Mouse (Mus musculus) intestine, embryonic 15.5 days (tissue): ENCODE data around the gene Mospd2. TPM values are rescaled to one million over a fixed set of nuclear protein-coding genes. Genes with fewer than 3 reads are reported as not detected.
A peak's percentile ranks its signal among the peaks of the same experiment; 100 is the strongest.

Source experiments
- ATAC-seq: fragments of 200-750 bp; cut with Nextera tagmentation; 2 replicates; pipeline ENCODE4 v1.8.0; 2017; ENCODE audit warnings: moderate TSS enrichment, moderate library complexity
- H3K27ac ChIP-seq: fragments of 300-500 bp; sonication (generic); 2 replicates; pipeline ENCODE4 v1.5.1; 2015; ENCODE audit warnings: mild to moderate bottlenecking, inconsistent platforms
- H3K27me3 ChIP-seq: fragments of 300-500 bp; sonication (generic); replicated peaks from 2 replicates; pipeline ENCODE4 v1.6.1; 2015; ENCODE audit warnings: inconsistent platforms
- H3K36me3 ChIP-seq: fragments of 300-500 bp; sonication (generic); 2 replicates; pipeline ENCODE4 v1.6.1; 2015; ENCODE audit warnings: inconsistent platforms
- H3K4me1 ChIP-seq: fragments of 300-500 bp; sonication (generic); replicated peaks from 2 replicates; pipeline ENCODE4 v1.6.1; 2015; ENCODE audit warnings: inconsistent platforms
- H3K4me2 ChIP-seq: fragments of 300-500 bp; sonication (generic); replicated peaks from 2 replicates; pipeline ENCODE4 v1.6.1; 2015; ENCODE audit warnings: mild to moderate bottlenecking, inconsistent platforms
- H3K4me3 ChIP-seq: fragments of 300-500 bp; sonication (generic); replicated peaks from 2 replicates; pipeline ENCODE4 v1.5.1; 2015; ENCODE audit warnings: inconsistent platforms
- H3K9ac ChIP-seq: fragments of 300-500 bp; sonication (generic); 2 replicates; pipeline ENCODE4 v1.6.1; 2015; ENCODE audit warnings: inconsistent platforms
- H3K9me3 ChIP-seq: fragments of 300-500 bp; sonication (generic); 2 replicates; pipeline ENCODE4 v1.6.1; 2016; ENCODE audit warnings: inconsistent platforms
- WGBS: fragments of 180-500 bp; shearing (Covaris S2); methylation state at CpG from one replicate; pipeline ENCODE4 v1.1.7; 2015; 5-methylcytosine and 5-hydroxymethylcytosine counted together
- polyA plus RNA-seq: library from polyadenylated mRNA; unstranded; fragments of >200 nt; fragmentation: Nextera tagmentation; extraction: Ambion mirVana; gene quantifications from 2 replicates; pipeline ENCODE4 v1.2.1, GENCODE M21; 2015

Gene Mospd2
- 19.3 and 23.2 TPM in 2 replicates for polyA plus RNA-seq

DNA sequence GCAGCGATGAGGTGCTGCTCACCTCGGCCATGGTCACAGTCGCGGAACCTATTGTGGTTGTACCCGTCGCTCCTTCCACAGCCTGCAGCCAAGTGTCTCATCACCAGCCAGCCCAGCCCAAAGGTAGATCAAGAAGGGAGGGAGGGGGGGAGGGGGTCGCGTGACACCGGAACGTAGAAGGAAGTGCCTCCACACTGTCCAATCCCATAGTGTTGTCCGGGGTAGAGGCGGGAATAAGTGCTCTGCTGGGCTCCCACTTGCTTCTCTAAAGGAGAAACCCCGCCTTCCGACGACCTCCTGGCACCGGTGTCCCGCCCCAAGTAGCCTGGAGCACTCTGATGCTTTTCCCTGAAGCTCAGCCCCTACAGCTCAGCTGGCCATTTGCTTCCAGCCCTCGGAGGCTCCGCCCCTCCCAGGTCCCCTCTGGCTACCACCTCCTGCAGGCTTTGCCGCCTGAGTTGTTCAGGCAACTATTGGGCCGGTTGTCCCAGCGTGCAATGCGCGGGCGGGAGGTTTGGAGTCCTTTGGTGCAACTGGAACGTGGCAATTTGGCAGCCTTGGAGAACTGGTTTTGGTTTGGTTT, at the start of gene Mospd2, which contains the start of gene Fancb:
Gene Mospd2, minus strand, starts transcription at position 183 of the 583 bp plus-strand sequence.
Gene Fancb, plus strand, starts transcription at position 400 of the 583 bp plus-strand sequence.
- 0 out of 2 replicates have a peak within 1 kb of the TSS, but pooled peaks have one; percentile 48 for H3K27ac ChIP-seq
- WGBS: 10% methylated on average over 22 of the region's 26 CpGs
- peak within 1 kb of the TSS; percentile 47 for H3K9ac ChIP-seq
- peak within 1 kb of the TSS; percentile 56 for H3K4me2 ChIP-seq
- H3K27me3 ChIP-seq: no peaks in the 10 kb centered on the region
- H3K9me3 ChIP-seq: no peaks in the 10 kb centered on the region
- H3K4me3 ChIP-seq: peak within 1 kb of the TSS; percentile 56
- peak; percentile 100 for ATAC-seq
- no peaks in the 10 kb centered on the region for H3K4me1 ChIP-seq
- H3K36me3 ChIP-seq: no peaks in the 10 kb centered on the region

DNA sequence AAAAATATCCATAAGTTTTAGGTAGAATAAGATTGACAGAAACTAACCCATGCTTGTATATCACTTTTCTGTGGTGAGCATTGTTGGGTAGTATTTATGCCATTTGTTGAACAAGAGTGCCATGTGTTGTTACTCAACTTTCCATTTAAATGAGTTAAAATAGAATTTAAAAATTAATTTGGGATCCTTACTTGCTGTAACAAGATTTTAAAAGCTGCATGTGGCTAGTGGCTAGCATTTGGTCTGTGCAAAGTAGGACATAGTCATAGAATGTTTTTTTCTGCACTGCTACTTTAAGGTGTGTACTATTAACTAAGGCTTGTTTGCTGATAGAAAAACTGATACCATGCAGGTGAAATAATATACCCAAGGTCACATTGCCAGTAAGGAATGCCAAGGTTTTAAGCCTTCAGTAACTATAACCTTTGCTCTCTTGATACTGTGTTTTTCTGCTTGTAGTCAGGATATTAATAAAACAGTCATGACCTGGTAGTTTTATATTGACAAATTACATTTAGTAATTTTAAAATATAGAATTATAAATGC, 24.7 kb upstream of the Mospd2 start, which contains the start of gene Gm17604:
Gene Gm17604, minus strand, starts transcription at position 51 of the 546 bp plus-strand sequence.
- Histone ChIP-seq H3K27me3 (no peaks in the 10 kb centered on the region), H3K4me2 (no peak within 1 kb of the TSS), H3K27ac (no peak within 1 kb of the TSS), H3K9me3 (no peaks in the 10 kb centered on the region), H3K9ac (no peak within 1 kb of the TSS), H3K36me3 (no peaks in the 10 kb centered on the region), H3K4me3 (no peak within 1 kb of the TSS), H3K4me1 (no peaks in the 10 kb centered on the region)
- ATAC-seq: no peak

DNA sequence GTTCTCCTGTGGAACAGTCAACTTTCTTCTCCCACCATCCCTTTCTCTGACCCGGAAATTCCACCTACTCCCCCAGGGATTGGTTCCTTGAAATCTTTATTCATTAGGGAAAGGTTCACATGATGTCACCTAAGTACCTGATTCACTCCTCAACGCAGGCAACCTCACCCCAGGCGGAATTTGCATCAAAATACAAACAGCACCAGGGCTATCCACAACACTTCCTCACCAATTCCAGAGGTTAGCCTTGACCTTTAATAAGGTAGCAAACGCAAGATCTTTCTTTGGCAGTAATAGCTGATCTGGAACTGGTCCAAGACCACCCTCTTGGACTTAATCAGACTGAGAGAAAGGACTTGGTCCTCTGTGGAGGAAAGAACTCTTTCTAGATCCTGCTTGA, 23.0 kb upstream of the Mospd2 start:
- no peak for ATAC-seq
- no peak overlapping the region for H3K9ac ChIP-seq
- no peak overlapping the region for H3K4me2 ChIP-seq
- H3K4me3 ChIP-seq: no peak overlapping the region
- H3K9me3 ChIP-seq: no peaks in the 10 kb centered on the region
- H3K27me3 ChIP-seq: no peaks in the 10 kb centered on the region
- H3K4me1 ChIP-seq: no peaks in the 10 kb centered on the region
- no peak overlapping the region for H3K27ac ChIP-seq
- WGBS: 49% methylated on average over 4 of the region's 4 CpGs
- no peaks in the 10 kb centered on the region for H3K36me3 ChIP-seq

DNA sequence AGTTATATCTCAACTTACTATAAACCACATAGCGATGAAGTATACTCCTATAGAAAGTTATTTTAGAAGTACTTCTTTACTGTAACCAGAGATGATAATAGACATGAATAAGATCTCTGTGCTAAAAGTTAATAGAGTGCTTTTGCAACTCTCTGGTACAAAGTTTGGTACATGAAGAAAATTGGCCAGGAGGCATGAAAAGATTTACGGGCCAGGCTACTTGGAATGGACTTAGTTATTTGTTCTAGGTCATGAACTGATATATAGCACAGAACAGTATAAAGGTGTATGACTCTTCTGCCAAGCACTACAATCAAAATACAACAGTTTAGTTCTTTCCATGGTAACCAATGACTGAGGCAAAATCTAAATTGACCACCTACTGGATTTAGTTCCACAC, 1.3 kb downstream of the Mospd2 start:
- Histone ChIP-seq H3K27me3 (no peaks in the 10 kb centered on the region), H3K4me2 (peak overlapping the region; percentile 56), H3K27ac (no peak overlapping the region), H3K4me1 (no peaks in the 10 kb centered on the region), H3K9me3 (no peaks in the 10 kb centered on the region), H3K4me3 (no peak overlapping the region), H3K36me3 (no peaks in the 10 kb centered on the region), H3K9ac (no peak overlapping the region)
- WGBS: 93% methylated on average over 2 of the region's 2 CpGs
- ATAC-seq: no peak

DNA sequence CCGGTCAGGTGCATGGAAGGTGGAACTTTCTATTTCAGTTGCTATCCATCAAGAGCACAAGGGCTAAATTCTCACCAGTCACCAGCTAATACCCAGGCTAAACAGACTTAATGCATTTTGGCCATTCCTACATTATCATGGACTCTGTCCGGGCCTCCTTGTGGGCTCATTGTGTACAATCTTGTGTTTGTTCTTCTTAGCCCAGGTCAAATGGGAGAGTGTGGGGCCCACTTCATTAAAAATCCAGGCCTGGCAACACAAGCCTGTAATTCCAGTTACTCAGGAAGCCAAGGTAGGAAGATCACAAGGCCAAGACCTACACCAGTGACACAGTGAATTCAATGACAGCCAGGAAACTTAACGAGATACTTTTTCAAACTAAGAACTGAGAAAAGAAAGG, 9.0 kb downstream of the Mospd2 start:
- Histone ChIP-seq H3K4me3 (no peak overlapping the region), H3K27me3 (no peaks in the 10 kb centered on the region; the same call in 1 of the 2 replicates), H3K27ac (no peak overlapping the region), H3K4me2 (no peak overlapping the region), H3K9me3 (no peaks in the 10 kb centered on the region), H3K4me1 (no peaks in the 10 kb centered on the region), H3K36me3 (no peaks in the 10 kb centered on the region), H3K9ac (no peak overlapping the region)
- 75% methylated on average over 3 of the region's 3 CpGs for WGBS
- ATAC-seq: 0 out of 2 replicates have a peak, but pooled peaks have one; percentile 20

DNA sequence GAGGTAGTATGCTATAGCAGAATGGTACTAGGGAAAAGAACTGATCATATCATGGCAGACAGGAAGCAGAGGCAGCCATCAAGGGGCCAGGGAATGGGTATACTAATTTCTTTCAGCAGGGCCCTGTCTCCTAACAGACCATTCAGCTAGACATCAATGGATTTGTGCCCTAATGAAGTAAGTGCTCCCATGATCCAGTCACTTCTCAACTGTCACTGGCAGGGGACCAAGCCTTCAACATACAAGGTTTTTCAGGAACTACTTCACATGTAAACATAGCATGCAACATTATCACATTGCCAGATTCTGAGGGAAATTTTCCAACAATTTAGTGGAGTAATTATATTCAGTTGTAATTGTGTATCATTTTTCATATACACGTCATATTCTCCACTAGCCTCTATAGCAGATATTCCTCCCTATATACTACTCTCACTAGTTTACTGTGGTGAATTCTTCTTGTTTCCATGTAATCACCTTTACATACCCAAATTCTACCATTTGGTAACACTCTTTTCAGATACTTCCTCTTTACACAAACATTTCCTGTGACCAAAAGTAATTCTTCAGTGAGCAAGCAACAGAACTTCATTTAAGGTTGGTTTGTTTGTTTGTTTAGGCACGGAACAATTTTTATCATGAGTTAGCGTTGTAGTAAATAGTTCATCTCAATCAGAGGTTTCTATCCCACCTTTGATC, 14.3 kb downstream of the Mospd2 start:
- WGBS: 80% methylated on average over 3 of the region's 3 CpGs
- no peaks in the 10 kb centered on the region for H3K4me1 ChIP-seq
- no peaks in the 10 kb centered on the region for H3K36me3 ChIP-seq
- no peak for ATAC-seq
- H3K27me3 ChIP-seq: no peaks in the 10 kb centered on the region; the same call in 1 of the 2 replicates
- H3K4me2 ChIP-seq: no peak overlapping the region
- H3K27ac ChIP-seq: no peak overlapping the region
- H3K9me3 ChIP-seq: no peaks in the 10 kb centered on the region
- H3K9ac ChIP-seq: no peak overlapping the region
- no peak overlapping the region for H3K4me3 ChIP-seq

DNA sequence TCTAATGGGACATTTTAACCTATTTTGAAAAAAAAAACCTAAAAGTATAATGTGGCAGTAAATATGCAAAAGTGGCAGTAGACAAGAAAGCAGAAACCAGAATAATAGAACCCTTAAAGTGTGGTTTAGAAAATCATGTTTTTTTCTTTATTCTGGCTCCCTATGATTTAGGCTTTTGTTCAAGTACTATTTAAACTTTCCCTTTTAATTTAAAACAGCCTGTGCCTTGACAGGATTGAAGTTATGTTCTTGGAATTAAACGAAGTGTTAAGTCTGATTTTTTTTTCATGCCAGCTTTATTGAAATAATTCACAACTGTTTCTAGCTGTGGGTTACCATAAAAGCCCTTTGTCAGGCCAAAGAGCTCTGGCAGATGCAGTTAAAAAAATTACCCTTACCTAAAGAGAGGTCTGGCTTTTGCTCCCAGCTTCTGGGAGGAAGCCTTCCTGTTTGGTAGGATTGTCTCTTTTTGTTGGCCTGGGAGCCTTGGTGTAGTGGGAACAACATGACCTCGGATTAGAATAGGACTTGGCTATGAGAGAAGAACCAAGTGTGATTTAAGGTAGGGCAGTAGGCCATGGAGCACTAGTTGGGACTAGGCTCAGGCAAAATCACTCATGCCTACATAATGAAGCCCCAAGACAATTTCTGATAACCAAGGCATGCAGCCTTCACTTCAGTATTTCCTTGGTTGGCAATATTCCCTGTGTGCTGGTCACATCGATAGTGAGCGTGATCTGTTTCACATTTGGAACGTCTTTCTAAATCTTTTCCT, 27.4 kb downstream of the Mospd2 start:
- H3K4me2 ChIP-seq: no peak overlapping the region
- H3K4me1 ChIP-seq: no peaks in the 10 kb centered on the region
- WGBS: 67% methylated on average over 5 of the region's 5 CpGs
- ATAC-seq: no peak
- no peak overlapping the region for H3K4me3 ChIP-seq
- H3K36me3 ChIP-seq: no peaks in the 10 kb centered on the region
- no peak overlapping the region for H3K9ac ChIP-seq
- H3K27ac ChIP-seq: no peak overlapping the region
- H3K9me3 ChIP-seq: no peaks in the 10 kb centered on the region
- H3K27me3 ChIP-seq: no peaks in the 10 kb centered on the region

DNA sequence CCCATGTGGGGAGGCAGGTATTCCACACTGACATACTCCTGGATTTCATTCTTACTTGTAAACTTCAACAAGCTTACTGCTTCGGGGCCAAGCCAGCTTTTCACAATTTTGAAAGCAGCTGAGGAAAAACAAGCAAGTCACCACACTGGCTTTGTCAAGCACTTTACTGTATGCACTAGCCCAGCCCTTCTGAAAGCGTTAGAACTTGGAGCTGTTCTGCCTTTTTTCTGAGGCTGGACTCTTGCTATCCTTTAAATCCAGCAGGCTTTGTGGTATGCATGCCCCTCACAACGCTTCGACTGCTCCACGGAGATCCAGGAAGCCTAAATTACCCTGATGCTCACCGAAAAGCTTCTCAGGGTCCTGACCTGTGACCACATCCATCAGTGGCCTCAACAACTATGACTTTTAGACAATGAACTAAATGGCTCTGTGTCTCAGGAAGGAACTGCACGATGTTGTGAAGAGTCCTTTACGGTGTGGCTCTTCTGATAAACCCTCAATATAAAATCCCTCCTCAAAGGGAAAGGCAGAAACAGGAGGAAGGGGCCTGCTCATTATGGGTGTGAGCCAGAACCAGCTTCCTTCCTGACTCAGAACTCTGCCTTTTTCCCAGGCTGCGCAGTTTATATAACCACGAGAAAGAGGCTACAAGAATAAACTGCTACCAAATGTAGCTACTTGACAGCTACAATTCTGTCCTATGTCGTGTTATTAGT, 28.2 kb downstream of the Mospd2 start:
- H3K4me3 ChIP-seq: no peak overlapping the region
- no peak overlapping the region for H3K4me2 ChIP-seq
- 59% methylated on average over 11 of the region's 11 CpGs for WGBS
- H3K27me3 ChIP-seq: no peaks in the 10 kb centered on the region
- no peaks in the 10 kb centered on the region for H3K9me3 ChIP-seq
- H3K27ac ChIP-seq: no peak overlapping the region
- H3K4me1 ChIP-seq: no peaks in the 10 kb centered on the region
- H3K36me3 ChIP-seq: no peaks in the 10 kb centered on the region
- ATAC-seq: no peak
- H3K9ac ChIP-seq: no peak overlapping the region

DNA sequence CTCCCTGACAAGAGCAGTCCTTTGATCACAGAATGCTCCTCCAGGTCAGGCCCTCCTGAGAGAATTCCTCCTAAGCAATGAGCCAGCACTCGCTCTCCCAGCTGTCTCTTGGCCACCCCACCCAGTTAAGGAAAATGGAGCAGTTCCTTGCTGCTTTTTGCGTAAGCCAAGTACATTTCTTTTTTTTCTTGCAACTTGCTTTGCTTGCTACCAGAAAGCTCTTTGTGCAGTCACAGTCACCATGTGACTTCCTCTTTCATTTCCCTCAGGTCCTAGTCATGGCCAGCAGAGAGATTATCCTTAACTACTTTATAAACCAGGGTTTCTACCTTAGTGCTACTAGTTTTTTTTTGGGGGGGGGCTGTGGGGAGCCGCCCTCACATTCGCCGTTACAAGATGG, 38.6 kb downstream of the Mospd2 start:
- Histone ChIP-seq H3K9me3 (no peaks in the 10 kb centered on the region), H3K9ac (no peak overlapping the region), H3K4me2 (no peak overlapping the region), H3K27me3 (no peaks in the 10 kb centered on the region), H3K27ac (no peak overlapping the region), H3K4me1 (no peaks in the 10 kb centered on the region), H3K4me3 (no peak overlapping the region), H3K36me3 (no peaks in the 10 kb centered on the region)
- WGBS: 96% methylated on average over 5 of the region's 5 CpGs
- no peak for ATAC-seq

DNA sequence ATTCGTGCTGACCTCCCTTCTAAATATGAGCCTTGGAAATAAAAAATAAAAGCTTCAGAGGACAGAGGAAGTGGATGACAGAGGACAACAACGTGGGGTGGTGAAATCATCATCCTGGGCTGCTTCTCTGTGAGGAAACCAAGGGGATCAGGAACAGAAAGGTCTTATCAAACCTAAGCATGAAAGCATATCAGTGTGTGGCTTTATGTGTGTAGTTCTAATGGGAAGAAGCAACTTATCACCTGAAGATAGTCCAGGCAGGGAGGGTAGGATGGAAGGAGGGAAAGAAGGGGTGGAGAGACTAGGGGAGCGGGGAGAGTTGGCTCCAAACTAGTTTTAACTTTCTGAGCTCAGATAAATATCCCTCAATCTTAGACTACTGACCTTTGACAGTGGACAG, 67.2 kb downstream of the Mospd2 start:
- H3K27ac ChIP-seq: no peak overlapping the region
- no peak overlapping the region for H3K9ac ChIP-seq
- no peak overlapping the region for H3K4me3 ChIP-seq
- no peaks in the 10 kb centered on the region for H3K36me3 ChIP-seq
- H3K27me3 ChIP-seq: no peaks in the 10 kb centered on the region; the same call in 1 of the 2 replicates
- no peak for ATAC-seq
- no peak overlapping the region for H3K4me2 ChIP-seq
- no peaks in the 10 kb centered on the region for H3K9me3 ChIP-seq
- WGBS: 63% methylated on average over 3 of the region's 3 CpGs
- H3K4me1 ChIP-seq: no peaks in the 10 kb centered on the region

DNA sequence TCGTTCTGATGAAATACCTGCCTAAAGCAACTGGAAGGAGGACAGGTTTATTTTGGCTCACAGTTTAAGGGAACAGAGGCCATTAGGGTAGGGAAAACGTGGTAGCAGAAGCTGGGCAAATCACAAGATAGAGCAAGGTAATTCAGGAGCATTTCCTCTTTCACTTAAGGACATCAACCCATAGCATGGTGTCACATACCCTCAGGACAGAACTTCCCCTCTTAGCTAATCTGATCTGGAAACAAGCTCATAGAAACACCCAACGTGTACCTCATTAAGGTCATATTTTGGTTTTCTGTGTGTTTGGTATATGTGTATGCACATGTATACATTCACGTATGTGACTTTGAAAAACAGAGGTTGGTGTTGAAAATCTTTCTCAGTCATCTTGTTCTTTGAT, 68.0 kb downstream of the Mospd2 start:
- Histone ChIP-seq H3K9ac (no peak overlapping the region), H3K4me1 (no peaks in the 10 kb centered on the region), H3K27ac (no peak overlapping the region), H3K4me3 (no peak overlapping the region), H3K9me3 (no peaks in the 10 kb centered on the region), H3K4me2 (no peak overlapping the region), H3K27me3 (no peaks in the 10 kb centered on the region; the same call in 1 of the 2 replicates), H3K36me3 (no peaks in the 10 kb centered on the region)
- WGBS: 80% methylated on average over 4 of the region's 4 CpGs
- no peak for ATAC-seq

DNA sequence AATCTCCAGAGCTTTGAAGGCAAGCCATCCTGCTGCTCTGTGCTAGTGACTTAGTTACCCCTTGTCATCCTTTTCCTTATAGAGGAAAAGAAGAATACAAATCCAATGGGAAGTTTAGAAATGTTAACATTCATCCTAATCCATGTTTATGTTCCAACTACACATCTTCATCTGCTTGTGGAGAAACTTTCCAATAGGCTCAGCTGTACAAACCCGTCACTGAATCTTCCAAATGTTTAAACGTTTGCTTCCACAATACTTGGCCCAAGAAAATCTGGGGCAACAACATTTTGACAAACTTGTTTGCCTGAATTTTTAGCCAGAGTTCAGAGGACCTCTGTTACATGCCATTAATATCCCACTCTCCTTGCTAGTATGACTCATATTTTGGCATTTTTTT, 78.3 kb downstream of the Mospd2 start:
- Histone ChIP-seq H3K9ac (no peak overlapping the region), H3K4me1 (no peaks in the 10 kb centered on the region), H3K4me2 (no peak overlapping the region), H3K4me3 (no peak overlapping the region), H3K9me3 (no peaks in the 10 kb centered on the region), H3K27ac (no peak overlapping the region), H3K36me3 (no peaks in the 10 kb centered on the region), H3K27me3 (no peaks in the 10 kb centered on the region)
- no peak for ATAC-seq
- WGBS: 57% methylated on average over 2 of the region's 2 CpGs
